Mouse (Mus musculus) C2C12 (cell line): ENCODE measurements at regions not wholly inside any gene's neighbourhood (a gene's known extent, or its start where the extent isn't known, plus 50 kb on each side); places are given as distances from the start of the nearest gene placed in this dataset.

Experiments
- H3K27me3 ChIP-seq: one replicate; pipeline ENCODE4 v1.6.1; 2011; ENCODE audit not compliant: control insufficient read depth, insufficient read depth, insufficient read length
- H3K36me3 ChIP-seq: one replicate; pipeline ENCODE4 v1.6.1; 2011; ENCODE audit not compliant: control insufficient read depth, insufficient read depth
- H3K4me3 ChIP-seq: one replicate; pipeline ENCODE4 v1.5.1; 2011; ENCODE audit warnings: mild to moderate bottlenecking, control low read depth; ENCODE audit not compliant: poor library complexity, insufficient read depth, severe bottlenecking
- H3K79me2 ChIP-seq: one replicate; pipeline ENCODE4 v1.6.1; 2011; ENCODE audit not compliant: control insufficient read depth, insufficient read depth
- H3K79me3 ChIP-seq: one replicate; pipeline ENCODE4 v1.6.1; 2011; ENCODE audit warnings: low read depth, control low read depth
- H3ac ChIP-seq: one replicate; pipeline ENCODE3; 2011; ENCODE audit warnings: low read depth; ENCODE audit not compliant: control insufficient read depth, insufficient read length
- CEBPB ChIP-seq: IDR thresholded peaks from one replicate; pipeline ENCODE4 v1.6.1; 2011; ENCODE audit warnings: low read depth, mild to moderate bottlenecking, control low read depth, moderate library complexity
- CTCF ChIP-seq: IDR thresholded peaks from one replicate; pipeline ENCODE4 v1.5.1; 2011; ENCODE audit not compliant: control insufficient read depth, insufficient read depth, insufficient read length
- FOSL1 ChIP-seq: IDR thresholded peaks from one replicate; pipeline ENCODE4 v1.8.0; 2011; ENCODE audit warnings: mild to moderate bottlenecking, low read length; ENCODE audit not compliant: poor library complexity, insufficient read depth, severe bottlenecking
- MAX ChIP-seq: IDR thresholded peaks from one replicate; pipeline ENCODE4 v1.6.1; 2011; ENCODE audit warnings: mild to moderate bottlenecking, control low read depth
- MYOD1 ChIP-seq: IDR thresholded peaks from one replicate; pipeline ENCODE4 v1.6.1; 2011; ENCODE audit warnings: low read depth; ENCODE audit not compliant: control insufficient read depth, insufficient read length
- MYOG ChIP-seq: IDR thresholded peaks from one replicate; pipeline ENCODE4 v1.6.1; 2011; ENCODE audit not compliant: control insufficient read depth, insufficient read length; ENCODE audit errors: extremely low read depth
- USF1 ChIP-seq: IDR thresholded peaks from one replicate; pipeline ENCODE4 v1.6.1; 2011; ENCODE audit warnings: low read depth, mild to moderate bottlenecking, control low read depth, moderate library complexity

GRCm38 (mm10) chr17:51495038-51495437, 315.9 kb upstream of the Tbc1d5 start:
- no peaks in the 10 kb centered on the region for H3K36me3 ChIP-seq
- H3K4me3 ChIP-seq: no peak overlapping the region
- H3K79me2 ChIP-seq: no peaks in the 10 kb centered on the region
- H3K79me3 ChIP-seq: no peaks in the 10 kb centered on the region
- H3ac ChIP-seq: no peak overlapping the region
- H3K27me3 ChIP-seq: no peaks in the 10 kb centered on the region
- TF ChIP-seq FOSL1: no peak
- no peak for TF ChIP-seq CEBPB
- TF ChIP-seq CTCF: no peak
- no peak for TF ChIP-seq MYOG
- TF ChIP-seq MAX: no peak
- TF ChIP-seq USF1: no peak
- no peak for TF ChIP-seq MYOD1

- Histone ChIP-seq H3K27me3 (no peaks in the 10 kb centered on the region), H3K4me3 (no peak overlapping the region), H3K36me3 (no peaks in the 10 kb centered on the region), H3K79me2 (no peaks in the 10 kb centered on the region), H3ac (no peak overlapping the region), H3K79me3 (no peaks in the 10 kb centered on the region)
- no peak for TF ChIP-seq MAX
- no peak for TF ChIP-seq USF1
- TF ChIP-seq MYOG: no peak
- TF ChIP-seq CTCF: no peak
- TF ChIP-seq FOSL1: no peak
- no peak for TF ChIP-seq MYOD1
- TF ChIP-seq CEBPB: no peak
Observed at GRCm38 (mm10) chr17:51489386-51489785, 310.2 kb upstream of the Tbc1d5 start.

- Histone ChIP-seq H3K4me3 (no peak overlapping the region), H3ac (no peak overlapping the region), H3K27me3 (no peaks in the 10 kb centered on the region), H3K79me3 (no peaks in the 10 kb centered on the region), H3K79me2 (no peaks in the 10 kb centered on the region), H3K36me3 (no peaks in the 10 kb centered on the region)
- no peak for TF ChIP-seq CEBPB
Observed at GRCm38 (mm10) chr17:51487918-51488445, 308.8 kb upstream of the Tbc1d5 start.

GRCm38 (mm10) chr17:51477810-51478209, 298.7 kb upstream of the Tbc1d5 start:
- Histone ChIP-seq H3K36me3 (no peaks in the 10 kb centered on the region), H3K4me3 (no peak overlapping the region), H3K27me3 (no peaks in the 10 kb centered on the region), H3K79me2 (no peaks in the 10 kb centered on the region), H3K79me3 (no peaks in the 10 kb centered on the region), H3ac (no peak overlapping the region)
- TF ChIP-seq USF1: no peak
- TF ChIP-seq CEBPB: no peak
- no peak for TF ChIP-seq FOSL1
- no peak for TF ChIP-seq MYOG
- TF ChIP-seq MYOD1: no peak
- TF ChIP-seq MAX: no peak
- no peak for TF ChIP-seq CTCF

- no peak overlapping the region for H3ac ChIP-seq
- H3K27me3 ChIP-seq: no peaks in the 10 kb centered on the region
- H3K36me3 ChIP-seq: no peaks in the 10 kb centered on the region
- no peak overlapping the region for H3K4me3 ChIP-seq
- no peaks in the 10 kb centered on the region for H3K79me2 ChIP-seq
- TF ChIP-seq USF1: no peak
- no peak for TF ChIP-seq FOSL1
- TF ChIP-seq MYOG: no peak
- no peak for TF ChIP-seq MYOD1
- no peak for TF ChIP-seq CTCF
- no peak for TF ChIP-seq CEBPB
- TF ChIP-seq MAX: no peak
- no peaks in the 10 kb centered on the region for H3K79me3 ChIP-seq
Observed at GRCm38 (mm10) chr17:51477404-51477803, 298.3 kb upstream of the Tbc1d5 start.

- Histone ChIP-seq H3K79me3 (no peaks in the 10 kb centered on the region), H3ac (no peak overlapping the region), H3K79me2 (no peaks in the 10 kb centered on the region), H3K27me3 (no peaks in the 10 kb centered on the region), H3K4me3 (no peak overlapping the region), H3K36me3 (no peaks in the 10 kb centered on the region)
- TF ChIP-seq FOSL1 (no peak), CEBPB (no peak), CTCF (no peak), USF1 (no peak), MAX (no peak), MYOD1 (no peak), MYOG (no peak)
Observed at GRCm38 (mm10) chr17:51462137-51462880, 283.2 kb upstream of the Tbc1d5 start.
